Mouse (Mus musculus) urinary bladder, postnatal 25 days (tissue): ENCODE measurements at regions not wholly inside any gene's neighbourhood (a gene's known extent, or its start where the extent isn't known, plus 50 kb on each side); places are given as distances from the start of the nearest gene placed in this dataset.

Experiments used
- DNase-seq: peaks from one replicate; pipeline ENCODE4 v3.0.0; 2022; ENCODE audit warnings: low spot score

DNA sequence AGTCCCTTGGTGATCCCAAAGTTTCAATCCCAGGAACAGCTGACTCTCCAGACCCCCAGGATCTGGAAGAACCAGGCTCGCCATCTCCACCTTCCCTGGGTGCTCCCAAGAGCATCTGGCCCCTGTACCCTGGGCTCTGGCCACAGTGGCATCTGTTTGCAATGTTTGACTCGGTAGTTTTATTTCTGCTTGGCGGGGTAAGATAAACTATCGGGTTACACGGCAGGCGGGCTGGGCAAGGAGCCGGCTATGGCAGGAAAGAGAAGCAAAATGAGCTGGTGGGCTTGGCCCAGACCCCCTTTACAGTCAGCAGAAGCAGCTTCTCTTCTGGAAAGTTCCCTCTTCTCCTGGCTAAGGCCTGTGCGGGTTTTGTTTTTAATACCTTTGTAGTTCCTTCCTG, 50.6 kb upstream of the Tbx3 start:
- DNase-seq: no peak
